Mouse (Mus musculus): ENCODE data around the gene Hoxb7.

The Hoxb7 gene

DNA sequence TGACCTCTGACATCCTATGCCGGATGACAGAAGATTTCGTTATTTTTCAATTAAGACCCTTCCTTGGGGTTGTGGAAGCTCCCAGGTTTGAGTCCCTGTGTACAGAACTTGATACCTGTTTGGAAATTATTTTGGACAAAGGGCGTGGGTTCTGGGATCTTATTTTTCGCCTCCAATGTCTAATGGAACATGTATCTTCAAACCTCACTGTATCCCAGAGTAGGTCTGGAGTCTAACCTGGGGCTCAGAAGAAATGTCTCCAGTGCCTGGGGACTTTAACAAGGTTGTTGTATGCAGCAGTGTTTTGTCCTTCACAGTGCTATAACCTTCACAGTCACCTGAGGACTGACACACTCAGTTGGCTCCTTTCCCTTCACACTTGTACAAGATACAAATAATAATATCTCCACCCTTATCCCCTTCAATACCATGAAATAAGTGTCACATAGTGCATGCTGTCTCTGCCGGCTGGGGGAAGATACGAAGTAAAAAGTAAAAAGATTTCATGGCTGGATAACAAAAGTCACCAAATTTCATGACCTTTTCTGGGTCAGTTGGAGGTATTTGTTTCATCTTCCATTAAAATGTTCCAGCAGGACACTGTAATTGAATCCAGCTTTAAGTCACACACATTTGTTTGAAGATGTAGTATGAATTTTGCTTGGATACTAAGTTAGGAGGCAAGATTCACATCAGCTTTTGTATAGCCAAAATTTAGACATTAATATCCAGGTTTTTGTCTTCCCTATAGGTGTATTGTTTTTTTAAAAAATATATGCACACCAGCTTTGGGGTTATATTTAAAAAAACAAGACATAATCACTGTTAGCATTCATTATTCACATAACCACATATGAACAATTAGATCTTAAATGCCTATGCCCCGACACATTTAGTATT lies 19.2 kb upstream of the Hoxb7 start:
- DNase-seq (ENCODE audit: extremely low read depth, insufficient read length, low spot score) = no peak

DNA sequence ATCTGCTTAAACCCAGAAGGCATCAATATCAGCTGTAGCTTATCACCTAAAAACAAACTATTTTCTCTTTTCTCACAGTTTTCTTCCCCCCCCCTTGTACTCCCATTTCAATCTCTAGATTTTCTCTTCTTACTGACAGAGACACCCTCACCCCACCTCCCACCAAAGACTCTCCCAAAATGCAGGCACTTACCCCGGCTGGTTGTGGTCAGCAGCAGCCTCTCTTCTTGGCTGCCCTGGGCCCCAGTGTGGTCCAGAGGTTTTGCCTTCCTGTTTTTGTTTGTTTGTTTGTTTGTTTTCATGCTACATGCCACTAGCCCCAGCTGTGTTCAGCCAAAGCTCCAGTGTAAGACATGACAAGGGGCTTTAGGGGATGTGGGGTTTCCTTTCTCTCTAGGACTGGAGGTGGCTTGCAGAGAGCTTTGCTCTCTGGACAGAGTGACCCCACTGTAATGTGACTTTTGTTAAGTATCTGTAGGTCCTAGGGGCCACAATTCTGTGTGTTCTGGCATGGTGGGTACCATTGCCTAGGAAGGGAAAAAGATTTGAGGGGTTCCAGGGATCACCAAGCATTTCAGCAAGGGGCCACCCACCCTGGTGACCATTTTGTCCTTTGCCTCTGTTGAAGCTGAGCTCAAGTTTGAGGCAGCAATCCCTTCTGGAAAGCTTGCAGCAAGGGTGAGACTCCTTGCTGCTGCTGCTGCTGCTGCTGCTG lies 18.2 kb upstream of the Hoxb7 start:
- DNase-seq (ENCODE audit: extremely low read depth, insufficient read length, low spot score) = no peak

DNA sequence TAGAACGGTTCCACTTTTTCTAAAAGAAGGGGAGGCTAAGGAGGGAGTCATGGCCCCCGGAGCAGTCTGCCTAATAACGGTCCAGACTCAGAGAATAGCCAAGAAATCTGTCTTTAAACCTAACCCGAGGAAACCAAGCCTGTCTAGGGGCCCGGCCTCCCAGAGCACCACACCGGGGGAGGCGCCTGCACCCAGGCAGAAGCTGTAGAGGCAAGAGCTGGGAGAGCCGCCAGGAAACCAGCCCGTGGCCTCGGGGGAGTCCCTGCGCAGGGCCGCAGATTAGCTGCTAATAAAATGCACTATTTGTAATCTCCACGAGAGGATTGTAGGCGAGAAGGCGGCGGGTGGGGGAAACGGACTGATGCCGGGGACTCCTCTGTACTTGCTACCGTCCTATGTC lies 16.6 kb upstream of the Hoxb7 start:
- peak; percentile 83 for DNase-seq (ENCODE audit: extremely low read depth, insufficient read length, low spot score)

DNA sequence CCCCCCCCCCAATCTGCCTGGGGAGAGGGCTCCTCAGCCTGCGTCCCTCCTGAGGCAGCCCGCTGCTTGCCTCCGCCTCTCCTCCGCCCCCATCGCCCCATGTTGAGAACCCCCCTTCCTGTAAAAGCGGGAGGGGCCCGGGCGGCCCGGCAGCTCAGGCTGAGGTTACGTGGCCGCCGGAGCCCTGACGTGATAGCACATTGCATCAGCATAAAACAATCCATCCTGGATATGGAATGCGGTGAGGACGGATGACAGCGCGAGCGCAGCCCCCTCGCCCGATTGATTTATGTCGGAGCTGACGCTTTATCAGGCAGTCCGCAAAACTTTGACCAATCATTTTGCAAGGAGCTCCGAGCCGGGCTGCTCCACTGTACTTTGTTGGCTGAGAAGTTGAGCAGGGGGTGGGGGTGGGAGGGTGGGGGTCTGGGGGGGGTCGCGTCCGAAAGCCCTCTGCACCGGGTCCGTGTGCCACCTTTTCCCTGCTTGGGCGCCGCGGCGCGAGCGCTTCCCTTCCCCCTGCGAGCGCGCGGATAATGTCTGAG lies 15.4 kb upstream of the Hoxb7 start, which contains the start of gene Hoxb9:
Gene Hoxb9, plus strand, starts transcription at position 462 of the 545 bp plus-strand sequence.
- DNase-seq (ENCODE audit: extremely low read depth, insufficient read length, low spot score) = peak; percentile 88

DNA sequence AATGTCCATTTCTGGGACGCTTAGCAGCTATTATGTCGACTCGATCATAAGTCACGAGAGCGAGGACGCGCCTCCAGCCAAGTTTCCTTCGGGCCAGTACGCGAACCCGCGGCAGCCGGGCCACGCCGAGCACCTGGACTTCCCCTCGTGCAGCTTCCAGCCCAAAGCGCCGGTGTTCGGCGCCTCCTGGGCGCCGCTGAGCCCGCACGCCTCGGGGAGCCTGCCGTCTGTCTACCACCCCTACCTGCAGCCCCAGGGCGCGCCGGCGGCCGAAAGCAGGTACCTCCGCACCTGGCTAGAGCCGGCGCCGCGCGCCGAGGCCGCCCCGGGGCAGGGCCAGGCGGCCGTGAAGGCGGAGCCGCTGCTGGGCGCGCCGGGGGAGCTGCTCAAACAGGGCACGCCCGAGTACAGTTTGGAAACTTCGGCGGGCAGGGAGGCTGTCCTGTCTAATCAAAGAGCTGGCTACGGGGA lies 14.8 kb upstream of the Hoxb7 start:
- DNase-seq (ENCODE audit: extremely low read depth, insufficient read length, low spot score) = peak; percentile 81

DNA sequence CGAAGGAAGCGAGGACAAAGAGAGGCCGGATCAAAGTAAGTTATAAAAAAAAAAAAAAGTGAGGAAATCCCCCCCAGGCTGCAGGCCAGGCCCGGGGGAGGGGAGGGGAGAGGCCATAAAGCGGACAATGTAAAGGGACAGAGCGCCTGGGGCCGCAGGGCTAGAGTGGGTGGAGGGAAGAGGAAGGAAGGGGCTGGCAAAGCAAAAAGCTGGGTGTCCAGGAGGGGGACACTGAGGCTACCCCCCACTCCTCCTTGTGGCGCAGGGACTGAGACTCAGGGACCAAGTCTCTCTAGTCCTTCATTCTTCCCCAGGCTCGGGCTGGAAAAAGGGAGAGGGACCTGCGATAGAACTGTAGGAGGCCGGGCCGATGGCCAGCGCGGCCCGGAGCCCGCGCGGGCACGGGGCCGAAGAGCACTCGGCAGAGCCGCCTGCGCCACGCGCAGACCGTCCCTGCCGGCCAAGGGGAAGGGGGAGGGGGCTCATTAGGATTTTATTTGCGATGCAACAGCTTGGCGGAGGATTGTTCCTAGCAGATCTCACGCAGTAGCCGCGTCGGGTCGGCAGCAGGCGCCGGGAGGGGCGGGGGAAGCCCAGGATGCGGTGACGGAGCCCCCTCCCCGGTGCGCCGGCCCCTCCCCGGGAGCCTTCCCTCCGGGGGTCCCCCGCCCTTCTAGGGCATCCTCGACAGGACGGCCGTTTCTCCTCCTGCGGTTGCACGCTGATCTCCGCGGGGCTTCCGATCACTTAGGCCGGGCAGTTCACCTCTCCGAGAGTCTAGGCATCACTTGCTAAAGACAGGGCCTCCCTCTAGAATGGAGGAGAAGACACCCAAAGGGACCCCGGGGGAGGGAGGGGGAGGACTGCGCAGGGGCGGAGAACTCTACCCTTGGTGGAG lies 14.2 kb upstream of the Hoxb7 start:
- DNase-seq (ENCODE audit: extremely low read depth, insufficient read length, low spot score) = peak; percentile 79

DNA sequence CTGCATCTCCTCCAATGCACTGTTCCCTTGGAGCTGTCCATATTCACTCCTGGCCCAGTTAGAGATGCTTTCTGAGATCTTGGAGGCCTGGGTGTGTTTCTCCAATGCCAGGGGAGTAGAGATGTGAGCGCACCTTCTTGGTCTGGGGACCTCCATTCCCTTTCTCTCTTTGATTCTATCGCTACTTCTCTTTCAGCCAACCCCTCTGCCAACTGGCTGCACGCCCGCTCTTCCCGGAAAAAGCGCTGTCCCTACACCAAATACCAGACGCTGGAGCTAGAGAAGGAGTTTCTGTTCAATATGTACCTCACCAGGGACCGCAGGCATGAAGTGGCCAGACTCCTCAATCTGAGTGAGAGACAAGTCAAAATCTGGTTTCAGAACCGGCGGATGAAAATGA lies 12.0 kb upstream of the Hoxb7 start:
- DNase-seq (ENCODE audit: extremely low read depth, insufficient read length, low spot score) = no peak

DNA sequence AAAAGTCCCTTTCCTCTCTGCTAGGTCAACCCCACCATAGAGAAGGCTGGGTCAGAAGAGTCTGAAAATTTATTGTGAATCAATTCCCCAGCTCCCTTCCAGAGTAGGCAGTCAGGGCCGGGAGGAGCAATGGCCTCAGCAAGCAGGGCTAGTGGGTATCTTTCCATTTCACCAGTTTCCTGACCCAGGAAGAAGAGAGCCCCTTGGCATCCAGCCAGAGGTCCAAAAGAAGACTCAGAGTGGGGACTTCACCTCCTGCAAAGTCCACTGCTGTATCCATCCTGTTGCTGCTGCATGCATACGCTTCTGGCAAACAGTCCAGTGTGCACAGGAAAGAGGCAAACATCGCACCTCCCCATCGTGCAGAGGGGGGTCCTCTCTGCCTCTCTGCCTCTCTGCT lies 10.5 kb upstream of the Hoxb7 start:
- DNase-seq (ENCODE audit: extremely low read depth, insufficient read length, low spot score) = no peak

DNA sequence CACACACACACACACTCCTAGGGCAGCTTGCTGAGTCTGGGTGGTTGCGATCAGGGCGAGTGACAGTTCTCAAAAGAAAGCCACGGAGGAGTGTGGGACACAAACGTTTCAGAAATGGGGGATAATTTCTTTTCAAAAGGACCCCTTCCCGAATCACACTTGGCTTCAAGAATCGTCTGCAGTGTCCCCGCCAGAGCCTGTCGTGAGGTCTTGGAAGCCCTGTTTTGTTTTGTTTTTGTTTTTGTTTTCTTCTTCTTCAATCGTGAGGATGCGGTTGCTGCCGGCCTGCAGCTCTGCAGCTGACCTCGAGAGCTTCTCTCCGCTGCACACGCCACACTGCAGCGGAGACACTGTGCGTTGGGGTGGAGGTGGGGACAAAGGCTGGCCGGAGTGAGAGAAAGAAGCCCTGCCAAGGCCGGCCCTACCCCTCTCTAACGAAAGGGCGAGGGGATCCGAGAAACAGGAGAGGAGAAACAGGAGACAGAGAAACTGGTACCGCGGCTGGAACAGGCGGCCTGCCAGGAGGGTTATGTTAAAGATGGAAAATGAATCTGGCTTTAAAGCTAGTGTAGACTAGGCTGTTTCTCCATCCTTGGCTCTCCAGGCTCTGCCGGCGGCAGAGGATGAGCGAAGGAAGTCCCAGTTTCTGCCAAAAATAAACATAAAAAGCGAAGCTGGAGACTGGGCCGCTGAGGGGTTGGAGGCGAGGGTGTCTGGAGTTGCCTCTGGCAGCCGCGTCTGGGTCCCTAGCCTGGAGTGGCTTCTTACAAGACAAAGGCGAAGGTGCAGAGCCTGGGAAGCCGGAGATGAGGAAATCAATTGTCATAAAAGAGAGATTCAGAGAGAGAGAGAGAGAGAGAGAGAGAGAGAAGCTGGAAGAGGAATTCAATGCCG lies 9.0 kb upstream of the Hoxb7 start:
- DNase-seq (ENCODE audit: extremely low read depth, insufficient read length, low spot score) = peak; percentile 51

DNA sequence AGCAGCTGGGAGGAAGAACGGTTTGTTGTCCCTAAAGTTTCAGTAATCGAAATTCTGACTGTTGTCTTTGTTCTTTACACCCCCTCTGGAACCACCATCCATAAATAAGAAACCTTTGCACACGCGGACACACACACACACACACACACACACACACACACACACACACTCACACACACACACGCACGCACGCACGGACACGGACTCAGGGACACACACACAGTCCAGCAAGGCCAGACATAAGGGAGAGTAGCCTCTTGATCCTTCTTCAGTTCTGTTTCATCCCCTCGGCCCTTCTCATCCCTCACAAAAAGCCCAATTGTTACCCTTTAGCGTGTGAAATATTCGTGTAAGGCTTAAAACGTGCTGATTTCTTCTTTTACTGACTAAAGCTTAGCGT lies 8.1 kb upstream of the Hoxb7 start:
- no peak for DNase-seq (ENCODE audit: extremely low read depth, insufficient read length, low spot score)

DNA sequence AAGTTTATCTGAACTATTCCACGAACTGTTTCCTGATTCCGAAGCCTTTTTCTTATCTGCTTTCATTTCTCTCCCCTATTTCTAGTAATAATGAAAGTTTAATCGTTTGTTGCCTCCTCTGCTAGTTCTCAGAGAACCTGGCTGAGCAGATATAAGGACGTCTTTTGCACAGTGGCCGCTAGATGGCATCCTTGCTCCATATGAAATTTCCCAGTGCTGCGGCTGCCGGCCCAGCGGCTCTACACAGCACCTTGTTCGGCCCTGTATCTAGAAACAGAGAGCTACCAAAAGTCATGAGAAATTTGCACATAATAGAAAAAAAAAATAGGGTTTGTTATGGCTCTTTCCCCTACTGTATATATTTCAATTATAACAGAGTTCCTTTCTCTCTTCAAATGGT lies 7.7 kb upstream of the Hoxb7 start:
- peak; percentile 58 for DNase-seq (ENCODE audit: extremely low read depth, insufficient read length, low spot score)

DNA sequence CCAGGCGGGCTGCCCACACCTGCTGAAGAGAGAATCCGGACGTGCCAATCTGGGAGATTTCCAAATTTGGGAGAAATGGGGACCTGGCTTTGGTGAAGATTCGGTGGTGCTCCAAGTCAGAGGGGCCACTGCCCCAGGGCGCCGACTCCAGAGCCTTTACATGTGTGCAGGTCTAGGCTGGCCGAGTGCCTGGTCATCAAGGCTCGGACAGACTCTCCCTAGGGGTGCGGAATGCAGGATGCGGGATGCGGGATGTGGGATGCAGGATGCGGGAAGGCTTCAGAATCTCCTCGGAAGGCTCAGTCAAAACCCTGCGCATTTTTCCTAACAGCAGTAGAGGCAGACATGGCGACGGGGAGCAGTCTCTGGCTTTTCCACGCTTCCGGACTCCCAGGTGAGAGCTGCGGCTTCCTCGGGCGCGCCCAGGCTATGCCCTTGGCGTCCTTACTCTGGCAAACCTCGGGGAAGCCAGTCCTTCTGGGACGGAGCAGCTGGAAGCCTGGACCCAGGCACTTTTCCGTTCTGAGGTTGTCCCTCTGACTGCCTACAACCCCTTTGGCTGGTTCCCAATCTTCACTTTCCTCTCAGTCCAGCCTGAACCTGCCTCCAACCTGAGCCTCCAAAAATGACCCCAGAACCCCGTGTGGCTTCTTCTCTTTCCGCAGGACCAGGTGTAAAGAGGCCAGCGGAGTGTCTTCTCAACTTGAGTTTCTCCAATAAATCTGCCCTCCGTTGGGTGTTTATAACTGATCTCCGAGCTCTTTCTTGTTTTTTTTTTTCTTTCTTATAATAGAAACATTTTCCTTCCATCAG lies 6.8 kb upstream of the Hoxb7 start:
- DNase-seq (ENCODE audit: extremely low read depth, insufficient read length, low spot score) = no peak

DNA sequence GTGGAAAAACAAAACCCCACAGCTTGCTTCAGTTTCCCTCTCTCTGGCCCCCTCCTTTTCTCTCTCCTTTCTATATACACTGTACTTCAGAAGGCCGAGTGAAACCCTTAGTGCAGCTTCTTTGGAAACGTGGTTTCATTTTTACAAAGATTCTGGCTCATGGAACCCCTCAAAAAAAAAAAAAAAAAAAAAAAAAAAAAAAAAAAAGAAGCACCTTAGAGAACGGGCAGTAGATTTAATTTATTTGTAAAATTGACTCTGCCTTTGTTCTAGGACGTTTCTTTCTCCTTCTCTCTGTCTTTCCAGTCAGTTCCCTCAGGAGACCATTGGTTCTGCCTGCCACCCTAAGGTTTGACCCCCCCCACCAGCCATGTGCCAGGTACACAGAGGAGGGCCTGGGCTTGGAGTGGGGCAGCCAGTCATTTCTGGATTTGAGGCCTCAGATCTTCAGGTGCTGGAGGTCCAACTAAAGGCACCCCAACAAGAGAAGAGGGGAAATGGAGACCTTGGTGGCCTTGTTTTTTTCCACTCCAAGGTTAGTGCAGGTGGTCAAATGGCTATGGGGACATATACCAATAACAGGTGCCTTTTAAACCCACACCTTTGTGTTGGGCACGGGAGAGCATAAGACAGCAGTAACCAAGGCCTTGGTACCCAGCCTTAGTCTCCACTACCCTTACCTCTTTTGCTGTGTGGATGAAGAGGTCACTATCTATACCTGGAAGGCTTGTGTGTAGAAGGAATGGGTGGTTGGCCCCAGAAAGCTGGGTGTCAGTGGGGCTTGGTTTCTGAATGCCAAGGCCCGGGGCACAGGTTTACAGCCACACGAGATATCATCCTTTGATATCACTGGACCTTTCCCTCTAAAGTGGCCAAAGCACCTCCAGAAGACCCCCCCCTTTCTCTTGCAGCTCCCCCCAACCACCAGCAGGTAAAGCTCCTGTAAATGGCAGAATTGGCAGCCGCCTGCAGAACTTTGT lies 5.7 kb upstream of the Hoxb7 start:
- DNase-seq (ENCODE audit: extremely low read depth, insufficient read length, low spot score) = no peak

DNA sequence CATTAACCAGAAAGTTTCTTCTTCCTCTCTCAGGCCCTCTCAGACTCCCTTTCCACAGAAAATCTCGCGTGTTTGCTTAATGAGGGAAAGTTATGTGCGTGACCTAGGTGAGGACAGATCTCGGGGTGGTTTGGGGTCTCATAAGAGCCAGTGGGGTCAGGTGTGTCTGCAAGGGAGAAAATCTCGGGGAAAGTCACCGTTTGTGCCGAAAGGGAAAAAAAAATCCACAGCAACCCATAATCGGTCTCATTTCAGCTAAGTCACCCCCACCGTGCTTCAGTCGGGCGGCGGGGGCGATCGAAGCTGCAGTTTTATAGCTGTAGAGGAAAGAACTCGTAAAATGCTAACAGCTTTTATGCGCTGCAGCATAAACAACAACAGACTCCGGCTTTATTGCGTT lies 5.0 kb upstream of the Hoxb7 start:
- DNase-seq (ENCODE audit: extremely low read depth, insufficient read length, low spot score) = no peak

DNA sequence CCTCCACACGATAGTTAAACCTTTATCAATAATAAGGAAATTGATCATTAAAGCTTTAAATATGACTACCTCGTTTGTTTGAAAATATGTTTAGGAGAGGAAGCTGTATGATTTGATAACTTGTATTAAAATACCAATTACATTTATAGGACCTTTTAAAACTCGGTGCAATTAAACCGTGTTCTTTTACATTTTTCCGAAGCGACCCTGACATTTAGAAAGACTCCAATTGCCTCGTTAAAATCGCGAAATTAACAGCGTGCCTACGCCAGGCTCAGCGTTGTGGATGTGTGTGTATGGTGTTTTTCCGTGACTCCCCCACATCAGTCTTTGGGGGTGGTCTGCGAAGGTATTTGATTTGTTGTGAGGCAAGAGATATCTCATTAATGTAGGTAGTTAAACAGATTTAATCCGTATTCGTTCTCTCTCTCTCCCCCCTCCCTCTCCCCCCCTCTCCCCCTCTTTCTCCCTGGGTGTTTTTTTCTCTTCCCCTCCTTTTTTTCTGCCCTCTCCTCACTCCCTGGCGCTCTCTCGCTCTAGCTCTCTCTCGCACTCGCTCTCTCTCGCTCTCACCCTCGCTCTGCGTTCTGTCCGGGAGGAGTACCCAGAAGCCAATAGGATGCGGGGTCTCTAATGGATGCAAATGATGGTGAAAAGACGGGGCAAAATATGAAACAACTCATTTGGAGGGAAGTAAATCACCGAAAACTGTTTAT lies 4.4 kb upstream of the Hoxb7 start, which contains the start of gene Hoxb8:
Gene Hoxb8, plus strand, starts transcription at position 51 of the 716 bp plus-strand sequence.
- DNase-seq (ENCODE audit: extremely low read depth, insufficient read length, low spot score) = no peak

DNA sequence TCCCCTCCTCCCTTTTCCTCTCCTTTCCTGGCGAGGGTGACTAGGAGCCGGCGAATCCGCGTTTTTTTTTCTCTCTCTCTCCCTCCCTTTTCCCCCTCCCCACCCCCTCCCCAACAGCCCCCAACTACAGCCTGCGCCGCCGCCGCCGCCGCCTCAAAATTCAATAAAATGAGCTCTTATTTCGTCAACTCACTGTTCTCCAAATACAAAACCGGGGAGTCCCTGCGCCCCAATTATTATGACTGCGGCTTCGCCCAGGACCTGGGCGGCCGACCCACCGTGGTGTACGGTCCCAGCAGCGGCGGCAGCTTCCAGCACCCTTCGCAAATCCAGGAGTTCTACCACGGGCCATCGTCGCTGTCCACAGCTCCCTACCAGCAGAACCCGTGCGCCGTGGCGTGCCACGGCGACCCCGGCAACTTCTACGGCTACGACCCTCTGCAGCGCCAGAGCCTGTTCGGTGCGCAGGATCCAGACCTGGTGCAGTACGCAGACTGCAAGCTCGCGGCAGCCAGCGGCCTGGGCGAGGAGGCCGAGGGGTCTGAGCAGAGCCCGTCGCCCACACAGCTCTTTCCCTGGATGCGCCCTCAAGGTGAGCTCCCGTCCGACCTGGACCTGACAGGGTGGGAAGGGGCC lies 3.5 kb upstream of the Hoxb7 start:
- no peak for DNase-seq (ENCODE audit: extremely low read depth, insufficient read length, low spot score)
